ENCODE assay signal across 17 mouse cellular contexts in the genomic region with DNA sequence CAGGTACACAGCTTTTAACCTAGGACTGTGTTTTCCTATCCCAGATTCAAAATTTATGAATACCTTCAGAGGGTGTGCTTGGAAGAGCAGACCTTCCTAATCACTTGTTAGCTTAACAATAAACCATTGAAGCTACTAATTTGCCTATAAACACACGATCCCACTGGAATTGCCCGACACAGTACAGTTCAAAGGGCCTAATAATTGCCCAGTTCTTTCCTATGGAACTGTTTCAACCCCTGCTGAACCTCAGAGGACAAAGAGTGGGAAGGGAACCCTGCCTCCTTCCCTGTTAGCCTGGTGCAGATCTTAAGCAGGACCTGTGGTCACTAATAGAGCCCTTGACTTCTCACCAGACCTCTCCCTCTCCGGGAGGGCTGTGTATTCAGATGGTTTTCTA.
"Had no signal": no experiment of that assay in that cellular context is flagged by ENCODE, and none has a peak within 500 bp of the region (broad histone marks: within the 10 kb centered on the region; RNA-seq: fewer than 3 reads in every experiment).

No protein-coding gene starts in this region.

- ATAC-seq: intestine, embryonic 16.5 days had no signal

- DNase-seq: kidney, adult 18-20 months; kidney, adult 9 months; kidney, postnatal 14 days; kidney, postnatal 4 days; layer of hippocampus, adult 9-11 months; left cerebral cortex, postnatal 4 days; liver, embryonic 13.5 days; lung, adult 2 months; lung, postnatal 14 days; lung, postnatal 4 days; midbrain, embryonic 14.5 days; thymus, postnatal 25 days had no signal

- H3K4me3 ChIP-seq: liver, embryonic 13.5 days; neural tube, embryonic 12.5 days; neural tube, embryonic 15.5 days had no signal

- H3K9me3 ChIP-seq: liver, embryonic 13.5 days; neural tube, embryonic 12.5 days; neural tube, embryonic 15.5 days had no signal

- H3K9ac ChIP-seq: liver, embryonic 13.5 days; neural tube, embryonic 12.5 days; neural tube, embryonic 15.5 days had no signal

- H3K4me1 ChIP-seq: liver, embryonic 13.5 days; neural tube, embryonic 15.5 days had no signal

- H3K27me3 ChIP-seq: liver, embryonic 13.5 days; neural tube, embryonic 12.5 days; neural tube, embryonic 15.5 days had no signal

- H3K4me2 ChIP-seq: liver, embryonic 13.5 days; midbrain, embryonic 11.5 days; neural tube, embryonic 12.5 days; neural tube, embryonic 15.5 days had no signal

- H3K27ac ChIP-seq: liver, embryonic 13.5 days; neural tube, embryonic 12.5 days; neural tube, embryonic 15.5 days; stomach, postnatal 0 days had no signal

- H3K36me3 ChIP-seq: liver, embryonic 13.5 days; neural tube, embryonic 12.5 days; neural tube, embryonic 15.5 days had no signal
